In the genomic region with DNA sequence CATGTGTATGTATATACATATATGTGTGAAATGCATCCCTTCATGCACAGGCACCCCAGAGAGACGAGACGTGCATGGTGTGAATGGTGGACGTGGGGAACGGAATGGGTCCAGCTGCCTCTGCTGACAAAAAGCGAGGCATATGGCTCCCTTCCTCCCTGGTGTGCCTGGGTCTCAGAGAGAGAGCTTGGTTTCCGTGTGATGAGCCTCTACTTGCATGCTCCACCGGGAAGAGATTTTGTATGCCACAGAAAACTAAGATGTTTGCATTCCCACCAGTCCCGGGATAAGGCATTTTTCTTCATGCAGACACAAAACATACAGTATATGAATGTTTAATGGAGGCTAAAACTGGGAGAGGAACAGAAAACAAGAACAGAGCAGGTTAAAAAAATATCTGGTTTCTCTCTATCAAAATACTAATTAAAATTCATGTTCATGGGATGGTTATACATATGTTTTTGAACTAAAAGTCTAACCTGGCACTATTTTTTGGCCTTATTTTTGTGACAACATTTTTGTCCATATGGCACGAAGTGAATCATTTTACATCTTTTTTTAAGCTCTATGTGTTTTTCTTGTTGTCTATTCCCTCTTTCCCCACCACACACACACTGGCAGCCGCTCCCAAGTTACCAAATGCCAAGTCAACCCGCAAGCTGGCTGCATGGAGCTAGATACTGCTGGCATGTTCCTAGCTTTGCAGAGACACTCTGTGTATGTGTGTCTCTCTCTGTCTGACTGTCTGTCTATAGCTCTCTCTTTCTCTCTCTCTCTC, we compare ENCODE assay signal across 13 mouse cellular contexts.
A peak's percentile ranks its signal among the peaks of the same experiment; 100 is the strongest.
DNase-seq lines count a peak whose midpoint lies in the region; ATAC-seq and TF ChIP-seq lines count a peak whose summit lies in the region.
"Had no signal": no experiment of that assay in that cellular context is flagged by ENCODE, and none has a peak within 500 bp of the region (broad histone marks: within the 10 kb centered on the region; RNA-seq: fewer than 3 reads in every experiment).

No protein-coding gene starts in this region.

- no peak overlapping the region for H3K4me2 ChIP-seq in forebrain, embryonic 14.5 days (ENCODE audit: low read length)
- no peak overlapping the region for H3K4me2 ChIP-seq in intestine, embryonic 16.5 days (ENCODE audit: low read depth, low read length)
- H3K4me2 ChIP-seq in intestine, postnatal 0 days (replicated peaks; ENCODE audit: low read depth), result no peak overlapping the region

- no peaks in the 10 kb centered on the region for H3K9me3 ChIP-seq in forebrain, embryonic 14.5 days (replicated peaks; ENCODE audit: control insufficient read depth, low read length)
- no peaks in the 10 kb centered on the region for H3K9me3 ChIP-seq in intestine, embryonic 16.5 days (ENCODE audit: control insufficient read depth, low read length)
- no peaks in the 10 kb centered on the region for H3K9me3 ChIP-seq in intestine, postnatal 0 days (ENCODE audit: control insufficient read depth)
- H3K9me3 ChIP-seq: hindbrain, embryonic 10.5 days had no signal

- H3K4me3 ChIP-seq in forebrain, embryonic 14.5 days (ENCODE audit: low read depth, low read length), result no peak overlapping the region
- no peak overlapping the region for H3K4me3 ChIP-seq in intestine, embryonic 16.5 days (ENCODE audit: low read length)
- H3K4me3 ChIP-seq in intestine, postnatal 0 days (ENCODE audit: low read depth, low read length), result no peak overlapping the region
- H3K4me3 ChIP-seq: heart, adult 2 months; hindbrain, embryonic 10.5 days had no signal

- ATAC-seq in forebrain, embryonic 14.5 days, result peak; percentile 84
- no peak for ATAC-seq in intestine, embryonic 16.5 days
- no peak for ATAC-seq in intestine, postnatal 0 days

- TF ChIP-seq CTCF in intestine, postnatal 0 days (IDR thresholded peaks at IDR 0.05; ENCODE audit: low read depth), result no peak

- DNase-seq in brain, embryonic 18.5 days (ENCODE audit: low read depth, low spot score), result peak; percentile 77
- DNase-seq in forebrain, embryonic 14.5 days (ENCODE audit: low spot score), result peak; percentile 84
- peak; percentile 59 for DNase-seq in layer of hippocampus, adult 9-10 months (ENCODE audit: low spot score)
- DNase-seq in left cerebral cortex, postnatal 36 days (ENCODE audit: low spot score in 2 of 2), result peak; percentile 53 to 65
- no peak for DNase-seq in kidney, adult 8-10 months
- DNase-seq in spleen, adult 18-20 months, result no peak
- DNase-seq: adrenal gland, postnatal 36 days; heart, adult 2 months; kidney, postnatal 36 days had no signal

- H3K36me3 ChIP-seq in forebrain, embryonic 14.5 days (ENCODE audit: control insufficient read depth, insufficient read depth, low read length), result no peaks in the 10 kb centered on the region
- H3K36me3 ChIP-seq in intestine, embryonic 16.5 days (ENCODE audit: control insufficient read depth, insufficient read depth, low read length), result no peaks in the 10 kb centered on the region
- H3K36me3 ChIP-seq in intestine, postnatal 0 days (ENCODE audit: control insufficient read depth, insufficient read depth), result no peaks in the 10 kb centered on the region
- H3K36me3 ChIP-seq: hindbrain, embryonic 10.5 days had no signal

- 68% methylated on average over 11 of the region's 11 CpGs for WGBS in forebrain, embryonic 14.5 days
- WGBS in intestine, embryonic 16.5 days, result 80% methylated on average over 11 of the region's 11 CpGs
- WGBS in intestine, postnatal 0 days, result 87% methylated on average over 11 of the region's 11 CpGs

- H3K27me3 ChIP-seq in forebrain, embryonic 14.5 days (replicated peaks; ENCODE audit: control insufficient read depth, insufficient read depth, low read length), result no peaks in the 10 kb centered on the region
- no peaks in the 10 kb centered on the region for H3K27me3 ChIP-seq in intestine, embryonic 16.5 days (replicated peaks; ENCODE audit: control insufficient read depth, insufficient read depth, low read length)
- H3K27me3 ChIP-seq in intestine, postnatal 0 days (replicated peaks; ENCODE audit: control insufficient read depth, insufficient read depth, low read length), result no peaks in the 10 kb centered on the region

- intact Hi-C loops in left cerebral cortex, postnatal 36 days (cut with DNase I), result no loop called here

- H3K9ac ChIP-seq in forebrain, embryonic 14.5 days (ENCODE audit: low read length), result no peak overlapping the region
- no peak overlapping the region for H3K9ac ChIP-seq in intestine, embryonic 16.5 days (ENCODE audit: low read depth, low read length)
- no peak overlapping the region for H3K9ac ChIP-seq in intestine, postnatal 0 days (ENCODE audit: low read depth, low read length)

- H3K27ac ChIP-seq in forebrain, embryonic 14.5 days (ENCODE audit: low read depth, low read length), result peak overlapping the region; percentile 84; the same call in 1 of the 2 replicates
- H3K27ac ChIP-seq in intestine, embryonic 16.5 days (ENCODE audit: low read length), result no peak overlapping the region
- no peak overlapping the region for H3K27ac ChIP-seq in intestine, postnatal 0 days (ENCODE audit: low read depth, low read length)
- H3K27ac ChIP-seq: heart, adult 2 months; macrophage had no signal

- peaks cover 19% of the 10 kb centered on the region for H3K4me1 ChIP-seq in forebrain, embryonic 14.5 days (ENCODE audit: control insufficient read depth, insufficient read depth, low read length)
- H3K4me1 ChIP-seq in intestine, embryonic 16.5 days (ENCODE audit: control insufficient read depth, insufficient read depth, low read length), result no peaks in the 10 kb centered on the region
- H3K4me1 ChIP-seq in intestine, postnatal 0 days (replicated peaks; ENCODE audit: control insufficient read depth, insufficient read depth, low read length), result no peaks in the 10 kb centered on the region

Comparison
In these comparisons a context has a peak if more than half of its experiments do, and no peak if none do; other contexts are left out.
1. DNase-seq: peak in brain, embryonic 18.5 days (single experiment), forebrain, embryonic 14.5 days (single experiment), layer of hippocampus, adult 9-10 months (single experiment) and left cerebral cortex, postnatal 36 days (2 of 2); none in kidney, adult 8-10 months (0 of 2) and spleen, adult 18-20 months (0 of 2).